Mouse (Mus musculus): ENCODE measurements around the gene Stap1. TPM values are rescaled to one million over a fixed set of nuclear protein-coding genes. Genes with fewer than 3 reads are reported as not detected.

Gene Stap1
- polyA plus RNA-seq, 1 experiment from 2014 or later, result 1.0 TPM

GRCm38 (mm10) chr5:86111074-86111473, 39.5 kb downstream of the Stap1 start:
- no peaks in the 10 kb centered on the region for H3K27me3 ChIP-seq (ENCODE audit: control insufficient read depth, insufficient read depth, low read length)
- no peak overlapping the region for H3K4me3 ChIP-seq (replicated peaks; ENCODE audit: low read length)
- no peaks in the 10 kb centered on the region for H3K4me1 ChIP-seq (ENCODE audit: control insufficient read depth, insufficient read depth, low read length)
- H3K36me3 ChIP-seq (ENCODE audit: control insufficient read depth, insufficient read depth, low read length), result peaks cover 15% of the 10 kb centered on the region; the same call in 1 of the 2 replicates
- no peaks in the 10 kb centered on the region for H3K9me3 ChIP-seq (replicated peaks; ENCODE audit: control insufficient read depth, low read length)
- WGBS, result 76% methylated on average over 1 of the region's 1 CpGs
- no peak overlapping the region for H3K4me2 ChIP-seq (ENCODE audit: low read depth, low read length)
- H3K9ac ChIP-seq (ENCODE audit: low read length), result no peak overlapping the region
- H3K27ac ChIP-seq (ENCODE audit: low read length), result no peak overlapping the region
- no peak for ATAC-seq (ENCODE audit: insufficient read depth, low FRiP score)

GRCm38 (mm10) chr5:86113037-86113436, 41.5 kb downstream of the Stap1 start:
- H3K4me1 ChIP-seq (ENCODE audit: control insufficient read depth, insufficient read depth, low read length), result no peaks in the 10 kb centered on the region
- H3K9ac ChIP-seq (ENCODE audit: low read length), result no peak overlapping the region
- no peak overlapping the region for H3K4me3 ChIP-seq (replicated peaks; ENCODE audit: low read length)
- H3K9me3 ChIP-seq (replicated peaks; ENCODE audit: control insufficient read depth, low read length), result no peaks in the 10 kb centered on the region
- no peak for ATAC-seq (ENCODE audit: insufficient read depth, low FRiP score)
- no peaks in the 10 kb centered on the region for H3K27me3 ChIP-seq (ENCODE audit: control insufficient read depth, insufficient read depth, low read length)
- no peak overlapping the region for H3K27ac ChIP-seq (ENCODE audit: low read length)
- peaks cover 11% of the 10 kb centered on the region for H3K36me3 ChIP-seq (ENCODE audit: control insufficient read depth, insufficient read depth, low read length)
- 84% methylated on average over 2 of the region's 2 CpGs for WGBS
- no peak overlapping the region for H3K4me2 ChIP-seq (ENCODE audit: low read depth, low read length)

- Histone ChIP-seq H3K4me2 (ENCODE audit: low read depth, low read length) (no peak overlapping the region), H3K9ac (ENCODE audit: low read length) (no peak overlapping the region), H3K9me3 (replicated peaks; ENCODE audit: control insufficient read depth, low read length) (no peaks in the 10 kb centered on the region), H3K4me1 (ENCODE audit: control insufficient read depth, insufficient read depth, low read length) (no peaks in the 10 kb centered on the region), H3K36me3 (ENCODE audit: control insufficient read depth, insufficient read depth, low read length) (peaks cover 8% of the 10 kb centered on the region), H3K27ac (ENCODE audit: low read length) (no peak overlapping the region), H3K27me3 (ENCODE audit: control insufficient read depth, insufficient read depth, low read length) (no peaks in the 10 kb centered on the region), H3K4me3 (replicated peaks; ENCODE audit: low read length) (no peak overlapping the region)
- WGBS, result 53% methylated on average over 1 of the region's 1 CpGs
- no peak for ATAC-seq (ENCODE audit: insufficient read depth, low FRiP score)
Measured at GRCm38 (mm10) chr5:86113997-86114396, 42.5 kb downstream of the Stap1 start.

- H3K27me3 ChIP-seq (ENCODE audit: control insufficient read depth, insufficient read depth, low read length), result no peaks in the 10 kb centered on the region
- WGBS, result 86% methylated on average over 9 of the region's 9 CpGs
- no peak overlapping the region for H3K4me3 ChIP-seq (replicated peaks; ENCODE audit: low read length)
- no peaks in the 10 kb centered on the region for H3K9me3 ChIP-seq (replicated peaks; ENCODE audit: control insufficient read depth, low read length)
- no peak overlapping the region for H3K4me2 ChIP-seq (ENCODE audit: low read depth, low read length)
- H3K4me1 ChIP-seq (ENCODE audit: control insufficient read depth, insufficient read depth, low read length), result no peaks in the 10 kb centered on the region
- H3K9ac ChIP-seq (ENCODE audit: low read length), result no peak overlapping the region
- peaks cover 6% of the 10 kb centered on the region for H3K36me3 ChIP-seq (ENCODE audit: control insufficient read depth, insufficient read depth, low read length)
- ATAC-seq (ENCODE audit: insufficient read depth, low FRiP score), result no peak
- H3K27ac ChIP-seq (ENCODE audit: low read length), result no peak overlapping the region
Measured at GRCm38 (mm10) chr5:86118457-86119094, 47.0 kb downstream of the Stap1 start.

GRCm38 (mm10) chr5:86128749-86129148, 57.2 kb downstream of the Stap1 start:
- Histone ChIP-seq H3K9ac (ENCODE audit: low read length) (no peak overlapping the region), H3K36me3 (ENCODE audit: control insufficient read depth, insufficient read depth, low read length) (peaks cover 3% of the 10 kb centered on the region; the same call in 1 of the 2 replicates), H3K4me1 (ENCODE audit: control insufficient read depth, insufficient read depth, low read length) (no peaks in the 10 kb centered on the region), H3K27ac (ENCODE audit: low read length) (no peak overlapping the region), H3K9me3 (replicated peaks; ENCODE audit: control insufficient read depth, low read length) (no peaks in the 10 kb centered on the region), H3K4me2 (ENCODE audit: low read depth, low read length) (no peak overlapping the region), H3K4me3 (replicated peaks; ENCODE audit: low read length) (no peak overlapping the region), H3K27me3 (ENCODE audit: control insufficient read depth, insufficient read depth, low read length) (no peaks in the 10 kb centered on the region)
- WGBS, result 96% methylated on average over 1 of the region's 1 CpGs
- ATAC-seq (ENCODE audit: insufficient read depth, low FRiP score), result no peak

- no peak for ATAC-seq (ENCODE audit: insufficient read depth, low FRiP score)
- Histone ChIP-seq H3K27ac (ENCODE audit: low read length) (no peak overlapping the region), H3K27me3 (ENCODE audit: control insufficient read depth, insufficient read depth, low read length) (no peaks in the 10 kb centered on the region), H3K4me1 (ENCODE audit: control insufficient read depth, insufficient read depth, low read length) (no peaks in the 10 kb centered on the region), H3K9me3 (replicated peaks; ENCODE audit: control insufficient read depth, low read length) (no peaks in the 10 kb centered on the region), H3K4me2 (ENCODE audit: low read depth, low read length) (no peak overlapping the region), H3K4me3 (replicated peaks; ENCODE audit: low read length) (no peak overlapping the region), H3K9ac (ENCODE audit: low read length) (no peak overlapping the region), H3K36me3 (ENCODE audit: control insufficient read depth, insufficient read depth, low read length) (peaks cover 3% of the 10 kb centered on the region; the same call in 1 of the 2 replicates)
Measured at GRCm38 (mm10) chr5:86129828-86130227, 58.3 kb downstream of the Stap1 start.

Other genes with a start within 250 kb of the Stap1 start
- 25.2 and 28.8 TPM in 2 replicates for gene Cenpc1, start 6.2 kb upstream of the Stap1 start, polyA plus RNA-seq (2015; fragmentation: Nextera tagmentation; extraction: Ambion mirVana)
- 13.8 and 14.3 TPM in 2 replicates for gene Uba6, start 101.1 kb downstream of the Stap1 start, polyA plus RNA-seq (2015; fragmentation: Nextera tagmentation; extraction: Ambion mirVana)
- not detected in 2 replicates for gene Gnrhr, start 126.2 kb downstream of the Stap1 start, polyA plus RNA-seq (2015; fragmentation: Nextera tagmentation; extraction: Ambion mirVana)
- not detected in 2 replicates for gene Tmprss11c, start 217.6 kb downstream of the Stap1 start, polyA plus RNA-seq (2015; fragmentation: Nextera tagmentation; extraction: Ambion mirVana)